Mouse (Mus musculus): ENCODE data around the gene Zdhhc6.

Gene Zdhhc6

DNA sequence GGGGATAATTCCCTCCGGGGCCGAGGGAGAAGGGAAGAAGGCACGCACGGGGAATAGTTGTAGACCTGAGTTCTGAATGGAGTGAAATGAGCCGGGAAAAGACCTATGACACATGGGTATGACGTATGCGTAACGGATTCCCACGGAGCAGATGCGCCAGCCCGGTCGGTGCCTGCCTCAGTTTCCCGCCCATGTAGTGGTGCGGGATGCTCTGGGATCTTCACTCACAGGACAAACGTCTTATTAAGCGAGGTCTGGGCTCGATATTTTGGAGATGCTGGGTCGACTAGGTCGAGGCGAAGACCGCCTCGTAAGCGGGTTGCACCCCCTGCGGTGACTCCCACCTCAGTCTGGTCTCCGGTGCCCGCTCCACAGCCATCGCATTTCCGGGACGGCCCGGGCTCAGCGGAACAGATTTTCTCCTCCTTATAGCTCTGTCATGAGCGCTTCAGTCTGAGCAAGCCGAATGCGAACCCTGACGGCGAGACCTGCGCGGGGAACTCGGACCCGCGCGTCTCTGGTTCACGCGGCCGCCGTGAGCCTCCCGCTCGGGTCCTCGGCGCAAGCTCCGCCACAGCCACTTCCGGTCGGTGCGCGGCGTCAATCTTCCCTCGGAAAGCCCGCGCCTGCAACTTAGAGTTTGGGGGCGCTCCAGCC lies at the start of gene Zdhhc6:
Zdhhc6 (minus strand) TSS at position 581 of the 657 bp plus-strand sequence.
- DNase-seq (ENCODE audit: low read depth, low spot score) = no peak

DNA sequence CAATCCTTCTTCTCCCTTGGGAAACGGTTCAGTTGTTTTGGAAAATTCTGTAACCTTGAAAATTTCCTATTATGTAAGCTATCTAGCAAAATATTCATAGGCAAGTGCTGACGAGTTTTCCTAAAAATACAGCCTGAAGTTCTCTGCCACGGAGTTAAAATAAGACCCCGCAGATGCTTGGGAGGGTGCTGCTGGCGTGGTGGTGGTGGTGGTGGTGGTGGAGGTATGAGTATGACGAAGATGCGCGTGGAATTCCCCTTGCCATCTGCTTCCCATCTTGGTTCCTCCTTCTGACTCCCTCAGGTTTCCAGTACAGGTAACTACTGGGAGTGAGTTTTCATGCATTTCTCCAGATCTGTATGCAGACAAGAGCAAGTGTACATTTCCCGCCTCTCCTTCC lies 46.8 kb upstream of the Zdhhc6 start:
- DNase-seq (ENCODE audit: low read depth, low spot score) = no peak

GRCm38 (mm10) chr19:55350673-55351378 lies 35.0 kb upstream of the Zdhhc6 start:
- DNase-seq (ENCODE audit: low read depth, low spot score) = no peak

- DNase-seq (ENCODE audit: low read depth, low spot score) = no peak
Measured at GRCm38 (mm10) chr19:55348187-55348586, 32.4 kb upstream of the Zdhhc6 start.

DNA sequence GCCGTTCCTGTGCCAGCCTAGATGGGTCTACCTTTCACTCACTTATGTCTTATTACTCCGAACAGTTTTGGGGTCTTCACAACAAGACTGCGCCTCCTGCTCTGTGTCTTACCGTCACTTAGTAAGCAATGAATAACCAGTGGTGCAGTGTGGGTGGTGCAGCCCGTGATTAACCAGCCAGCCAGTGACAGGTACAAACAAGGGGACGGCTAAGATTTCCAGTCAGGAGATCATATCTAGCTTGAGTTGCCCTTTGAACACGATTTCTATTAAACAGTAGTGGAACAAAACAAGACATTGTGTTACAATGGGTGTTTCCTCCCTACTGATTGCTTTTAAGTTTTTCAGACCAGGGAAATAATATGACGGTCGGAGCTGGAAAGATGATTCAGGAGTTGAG lies 27.4 kb upstream of the Zdhhc6 start:
- DNase-seq (ENCODE audit: low read depth, low spot score) = no peak

GRCm38 (mm10) chr19:55342423-55342822 lies 26.6 kb upstream of the Zdhhc6 start:
- DNase-seq (ENCODE audit: low read depth, low spot score) = no peak

GRCm38 (mm10) chr19:55341377-55341776 lies 25.5 kb upstream of the Zdhhc6 start:
- no peak for DNase-seq (ENCODE audit: low read depth, low spot score)

GRCm38 (mm10) chr19:55340521-55340920 lies 24.7 kb upstream of the Zdhhc6 start:
- DNase-seq (ENCODE audit: low read depth, low spot score) = no peak

DNA sequence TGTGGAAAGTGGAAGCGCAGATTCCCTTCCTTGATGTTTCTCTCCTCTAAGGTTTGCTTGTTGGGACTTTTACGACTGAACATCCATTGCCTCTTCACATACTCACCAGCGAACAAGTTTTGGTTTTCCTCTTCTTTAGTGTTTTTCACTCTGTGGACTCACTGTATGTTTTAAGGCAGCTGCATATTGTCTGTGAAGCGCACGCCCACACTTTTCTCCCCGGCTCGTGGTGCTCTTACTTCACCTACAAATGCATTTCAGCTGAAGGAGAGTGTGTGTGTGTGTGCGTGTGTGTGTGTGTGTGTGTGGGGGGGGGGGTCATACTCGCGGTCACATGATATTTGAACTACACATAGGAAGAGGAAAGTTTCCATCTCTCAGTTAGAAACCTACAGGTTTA lies 21.8 kb upstream of the Zdhhc6 start:
- no peak for DNase-seq (ENCODE audit: low read depth, low spot score)

- DNase-seq (ENCODE audit: low read depth, low spot score) = no peak
Measured at GRCm38 (mm10) chr19:55337066-55337465, 21.2 kb upstream of the Zdhhc6 start.

DNA sequence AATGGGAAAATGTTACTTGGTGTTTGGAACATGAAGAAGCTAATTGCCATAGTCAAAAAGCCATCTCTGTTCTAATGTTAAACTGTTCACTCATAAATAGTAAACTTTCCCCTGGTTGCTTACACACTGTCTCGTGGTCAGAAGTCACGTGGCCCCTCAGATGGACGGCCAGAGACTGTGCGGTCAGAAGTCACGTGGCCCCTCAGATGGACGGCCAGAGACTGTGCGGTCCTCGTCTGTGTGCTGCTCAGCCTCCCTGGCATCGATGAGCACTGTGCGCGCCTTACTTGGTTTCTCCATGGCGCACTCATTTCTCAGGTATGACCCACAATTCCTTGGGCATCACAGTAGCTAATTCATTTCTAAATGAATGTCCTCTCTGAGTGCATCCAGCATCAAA lies 20.6 kb upstream of the Zdhhc6 start:
- no peak for DNase-seq (ENCODE audit: low read depth, low spot score)

DNA sequence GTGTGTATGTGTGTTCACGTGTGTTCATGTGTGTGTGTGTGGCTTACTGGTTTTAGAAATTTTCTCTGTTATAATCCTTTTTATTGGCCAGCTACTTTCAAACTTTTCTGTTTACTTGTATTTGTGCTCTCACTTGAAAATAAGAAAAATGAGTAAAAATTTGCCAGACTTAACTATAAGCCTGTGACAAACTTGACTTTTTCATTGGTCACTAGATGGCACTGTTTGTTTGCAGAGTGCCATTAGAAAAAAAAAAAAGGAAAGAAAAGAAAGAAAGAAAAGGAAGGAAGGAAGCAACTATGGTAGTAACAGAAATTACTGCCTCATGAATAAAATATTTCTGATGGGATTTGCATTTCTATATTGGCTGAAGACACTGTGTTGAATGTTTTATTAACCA lies 20.0 kb upstream of the Zdhhc6 start:
- DNase-seq (ENCODE audit: low read depth, low spot score) = peak; percentile 14

- peak; percentile 71 for DNase-seq (ENCODE audit: low read depth, low spot score)
Measured at GRCm38 (mm10) chr19:55332641-55333268, 16.9 kb upstream of the Zdhhc6 start.

GRCm38 (mm10) chr19:55331776-55332175 lies 15.9 kb upstream of the Zdhhc6 start:
- no peak for DNase-seq (ENCODE audit: low read depth, low spot score)

DNA sequence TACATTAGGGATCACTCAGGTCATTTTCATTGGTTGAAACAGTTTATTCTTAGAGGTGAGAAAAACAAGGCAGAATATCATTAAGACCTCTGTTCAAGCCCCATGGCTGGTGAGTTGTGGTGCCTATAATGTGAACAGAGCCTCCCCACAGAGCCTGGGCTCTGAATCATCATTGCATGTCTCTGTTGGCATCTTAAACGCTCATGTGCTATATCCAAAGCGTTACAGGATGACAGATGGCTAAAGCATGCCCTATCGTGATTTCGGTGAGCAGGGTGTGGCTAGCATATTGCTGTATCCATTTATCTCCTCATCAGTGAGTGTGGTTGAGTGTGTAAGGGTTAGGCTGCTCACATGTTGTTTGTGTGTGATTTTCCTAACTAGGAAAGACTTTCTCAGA lies 11.7 kb upstream of the Zdhhc6 start:
- DNase-seq (ENCODE audit: low read depth, low spot score) = no peak

- DNase-seq (ENCODE audit: low read depth, low spot score) = no peak
Measured at GRCm38 (mm10) chr19:55322604-55323003, 6.8 kb upstream of the Zdhhc6 start.

DNA sequence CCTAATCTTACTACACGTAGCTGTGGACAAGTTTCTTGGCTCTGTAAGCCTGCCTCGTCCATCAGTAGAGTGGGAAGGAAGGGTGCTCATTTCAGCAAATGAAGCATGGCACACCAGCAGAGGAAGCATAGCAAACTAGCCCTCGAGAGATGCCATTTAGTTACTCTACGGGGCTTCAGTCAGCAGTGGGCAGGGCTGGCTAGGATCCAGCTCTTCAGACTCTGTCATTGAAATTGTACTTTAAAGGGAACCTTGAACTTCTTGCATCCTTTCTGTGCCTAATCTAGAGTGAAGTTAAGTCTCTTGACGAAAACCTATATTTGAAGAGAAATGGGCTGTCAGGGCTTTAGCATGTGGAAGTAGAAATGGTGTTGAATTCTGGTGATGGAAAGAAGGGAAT lies 3.7 kb upstream of the Zdhhc6 start:
- DNase-seq (ENCODE audit: low read depth, low spot score) = no peak

DNA sequence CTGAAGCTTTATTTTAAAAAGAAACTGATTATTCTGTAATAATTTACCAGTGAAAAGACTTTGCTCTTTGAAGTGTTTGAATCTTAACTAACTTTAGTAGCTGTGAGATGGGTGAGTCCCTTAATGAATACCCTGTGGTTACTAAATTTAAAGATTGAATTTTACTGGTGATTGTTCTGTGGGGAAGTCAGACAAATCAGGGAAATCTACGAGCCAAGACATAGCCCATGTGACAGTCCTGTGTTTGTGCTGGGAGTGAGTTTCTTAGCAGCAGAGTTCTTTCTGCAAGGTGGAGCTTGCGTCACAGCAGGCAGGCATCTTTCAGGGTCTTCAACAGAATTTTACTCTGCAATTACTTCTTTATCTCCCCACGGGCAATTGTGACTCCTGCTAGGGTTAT lies 3.2 kb upstream of the Zdhhc6 start:
- DNase-seq (ENCODE audit: low read depth, low spot score) = no peak

GRCm38 (mm10) chr19:55316901-55317300 lies 1.1 kb upstream of the Zdhhc6 start:
- DNase-seq (ENCODE audit: low read depth, low spot score) = no peak

- DNase-seq (ENCODE audit: low read depth, low spot score) = peak; percentile 90
Measured at GRCm38 (mm10) chr19:55316109-55316714, 380 bp upstream of the Zdhhc6 start, which contains the start of gene Vti1a. Vti1a (plus strand) TSS chr19:55316295.

GRCm38 (mm10) chr19:55313649-55314048 lies 2.2 kb downstream of the Zdhhc6 start:
- no peak for DNase-seq (ENCODE audit: low read depth, low spot score)

DNA sequence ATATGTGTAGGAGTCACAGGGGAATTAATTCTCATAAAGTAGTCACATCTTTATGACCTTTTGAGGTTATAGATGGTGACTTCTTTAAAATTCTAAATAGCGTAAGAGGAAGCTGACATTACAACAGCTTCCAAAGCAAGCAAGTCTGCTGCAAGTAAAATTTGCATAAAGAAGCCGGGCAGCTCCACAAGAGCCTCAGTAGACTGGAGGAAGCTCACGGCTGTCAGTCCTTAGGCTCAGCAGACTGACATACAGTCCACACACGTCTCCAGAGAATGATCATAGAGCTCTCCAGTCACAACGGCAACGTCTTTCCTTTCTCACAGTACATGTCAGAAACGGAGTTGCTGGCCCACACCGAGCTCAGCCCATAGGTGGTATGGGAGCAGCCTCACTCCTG lies 4.0 kb downstream of the Zdhhc6 start:
- DNase-seq (ENCODE audit: low read depth, low spot score) = no peak
